Mouse (Mus musculus) brain, embryonic 14.5 days (tissue): ENCODE data around the gene Nans. TPM values are rescaled to one million over a fixed set of nuclear protein-coding genes. Genes with fewer than 3 reads are reported as not detected.

Experiments
- DNase-seq: peaks from one replicate; pipeline ENCODE4 v3.0.0-alpha.2; 2011; ENCODE audit warnings: low read depth
- CTCF ChIP-seq: fragments of 200-500 bp; IDR thresholded peaks from 2 replicates; pipeline ENCODE4 v1.5.1; 2012; ENCODE audit warnings: inconsistent platforms, mild to moderate bottlenecking, moderate library complexity, borderline replicate concordance; ENCODE audit not compliant: insufficient read depth, insufficient read length; ENCODE audit errors: extremely low read depth
- POLR2A ChIP-seq: fragments of 200-500 bp; IDR thresholded peaks from 2 replicates; pipeline ENCODE4 v1.6.1; 2012; ENCODE audit warnings: mild to moderate bottlenecking, inconsistent platforms, borderline replicate concordance; ENCODE audit not compliant: poor library complexity, insufficient read depth, insufficient read length, severe bottlenecking; ENCODE audit errors: extremely low read depth
- polyA plus RNA-seq: library from polyadenylated mRNA; depleted of rRNA; stranded (reverse); fragments of >200 nt; gene quantifications from 2 replicates; pipeline ENCODE4 v1.2.3, GENCODE M21; 2012; rRNA removed

Gene Nans
- polyA plus RNA-seq, 1 experiment, result 63.7 TPM

- no peak for DNase-seq
- no peak for TF ChIP-seq CTCF
Measured at GRCm38 (mm10) chr4:46549979-46550378, 60.9 kb downstream of the Nans start.

- DNase-seq, result peak; percentile 24
- TF ChIP-seq POLR2A (no peak), CTCF (no peak)
Measured at GRCm38 (mm10) chr4:46550406-46550805, 61.4 kb downstream of the Nans start.

Other genes with a start within 250 kb of the Nans start
- 0.03 TPM in 1 of 2 replicates, not detected in the other for gene Foxe1, start 145.6 kb upstream of the Nans start, polyA plus RNA-seq
- 8.1 and 9.8 TPM in 2 replicates for gene Trmo, start 99.8 kb upstream of the Nans start, polyA plus RNA-seq
- 0.08 and 0.30 TPM in 2 replicates for gene Hemgn, start 75.7 kb upstream of the Nans start, polyA plus RNA-seq
- gene Anp32b, start 38.3 kb upstream of the Nans start, polyA plus RNA-seq, result 28.6 and 65.2 TPM in 2 replicates
- 0.50 and 0.82 TPM in 2 replicates for gene Trim14, start 46.9 kb downstream of the Nans start, polyA plus RNA-seq
- gene Coro2a, start 113.0 kb downstream of the Nans start, polyA plus RNA-seq, result 7.7 and 13.2 TPM in 2 replicates
- 1.3 and 1.4 TPM in 2 replicates for gene Tbc1d2, start 161.0 kb downstream of the Nans start, polyA plus RNA-seq